Comparison of ENCODE assay signal across 7 mouse cellular contexts in genomic region chr6:134927595-134928095, GRCm38 (mm10). TPM values are rescaled to one million over a fixed set of nuclear protein-coding genes. Genes with fewer than 3 reads are reported as not detected.
DNase-seq lines count a peak whose midpoint lies in the region; ATAC-seq and TF ChIP-seq lines count a peak whose summit lies in the region.

No protein-coding gene starts in this region.

- no peaks in the 10 kb centered on the region for H3K27me3 ChIP-seq in lung, embryonic 14.5 days (ENCODE audit: insufficient read depth, low read length)
- H3K27me3 ChIP-seq in embryonic facial prominence, embryonic 13.5 days = no peaks in the 10 kb centered on the region
- no peaks in the 10 kb centered on the region for H3K27me3 ChIP-seq in intestine, embryonic 15.5 days (replicated peaks)
- no peaks in the 10 kb centered on the region for H3K27me3 ChIP-seq in midbrain, embryonic 15.5 days (replicated peaks)

- peak overlapping the region; percentile 58 for H3K4me3 ChIP-seq in lung, embryonic 14.5 days (ENCODE audit: low read depth, low read length)
- peak overlapping the region; percentile 56 for H3K4me3 ChIP-seq in embryonic facial prominence, embryonic 13.5 days
- peak overlapping the region; percentile 57 for H3K4me3 ChIP-seq in intestine, embryonic 15.5 days (replicated peaks)
- H3K4me3 ChIP-seq in midbrain, embryonic 15.5 days = peak overlapping the region; percentile 75

- peak; percentile 3; the same call in 1 of the 2 replicates for ATAC-seq in lung, embryonic 14.5 days (ENCODE audit: insufficient read depth)
- no peak for ATAC-seq in embryonic facial prominence, embryonic 13.5 days (ENCODE audit: insufficient number of reproducible peaks, insufficient read depth, low FRiP score, low TSS enrichment, low read depth)
- ATAC-seq in intestine, embryonic 15.5 days = peak; percentile 29
- peak; percentile 28 for ATAC-seq in midbrain, embryonic 15.5 days (replicated peaks)

- no peaks in the 10 kb centered on the region for H3K9me3 ChIP-seq in lung, embryonic 14.5 days (ENCODE audit: low read depth, low read length)
- no peaks in the 10 kb centered on the region for H3K9me3 ChIP-seq in embryonic facial prominence, embryonic 13.5 days
- H3K9me3 ChIP-seq in intestine, embryonic 15.5 days = no peaks in the 10 kb centered on the region
- H3K9me3 ChIP-seq in midbrain, embryonic 15.5 days = no peaks in the 10 kb centered on the region

- TF ChIP-seq CTCF in lung, embryonic 14.5 days (IDR thresholded peaks at IDR 0.05; ENCODE audit: low read depth) = no peak

- H3K36me3 ChIP-seq in lung, embryonic 14.5 days (ENCODE audit: insufficient read depth) = peaks cover 8% of the 10 kb centered on the region
- H3K36me3 ChIP-seq in embryonic facial prominence, embryonic 13.5 days = no peaks in the 10 kb centered on the region
- H3K36me3 ChIP-seq in intestine, embryonic 15.5 days = no peaks in the 10 kb centered on the region
- H3K36me3 ChIP-seq in midbrain, embryonic 15.5 days (replicated peaks) = no peaks in the 10 kb centered on the region

- WGBS in lung, embryonic 14.5 days = 1% methylated on average over 13 of the region's 13 CpGs
- 2% methylated on average over 13 of the region's 13 CpGs for WGBS in embryonic facial prominence, embryonic 13.5 days
- WGBS in intestine, embryonic 15.5 days = 1% methylated on average over 13 of the region's 13 CpGs
- WGBS in midbrain, embryonic 15.5 days = 1% methylated on average over 13 of the region's 13 CpGs

- H3K4me1 ChIP-seq in lung, embryonic 14.5 days (ENCODE audit: insufficient read depth) = peaks cover 12% of the 10 kb centered on the region
- peaks cover 49% of the 10 kb centered on the region for H3K4me1 ChIP-seq in embryonic facial prominence, embryonic 13.5 days
- peaks cover 18% of the 10 kb centered on the region for H3K4me1 ChIP-seq in intestine, embryonic 15.5 days (replicated peaks)
- peaks cover 32% of the 10 kb centered on the region for H3K4me1 ChIP-seq in midbrain, embryonic 15.5 days

- DNase-seq in lung, embryonic 14.5 days = peak; percentile 53
- DNase-seq in lung, postnatal 10 days = no peak
- DNase-seq in adrenal gland, postnatal 4 days (ENCODE audit: low spot score in 2 of 2) = no peak
- DNase-seq in urinary bladder, postnatal 36 days (ENCODE audit: low spot score in 2 of 2) = no peak

- peak overlapping the region; percentile 100 for H3K27ac ChIP-seq in lung, embryonic 14.5 days (ENCODE audit: low read depth)
- peak overlapping the region; percentile 100 for H3K27ac ChIP-seq in embryonic facial prominence, embryonic 13.5 days
- peak overlapping the region; percentile 100 for H3K27ac ChIP-seq in intestine, embryonic 15.5 days
- H3K27ac ChIP-seq in midbrain, embryonic 15.5 days = peak overlapping the region; percentile 91

- H3K9ac ChIP-seq in lung, embryonic 14.5 days = peak overlapping the region; percentile 89
- peak overlapping the region; percentile 87 for H3K9ac ChIP-seq in embryonic facial prominence, embryonic 13.5 days
- H3K9ac ChIP-seq in intestine, embryonic 15.5 days = peak overlapping the region; percentile 76
- H3K9ac ChIP-seq in midbrain, embryonic 15.5 days = peak overlapping the region; percentile 50

- H3K4me2 ChIP-seq in lung, embryonic 14.5 days = peak overlapping the region; percentile 97
- H3K4me2 ChIP-seq in embryonic facial prominence, embryonic 13.5 days = peak overlapping the region; percentile 86
- peak overlapping the region; percentile 93 for H3K4me2 ChIP-seq in intestine, embryonic 15.5 days (replicated peaks)
- peak overlapping the region; percentile 91 for H3K4me2 ChIP-seq in midbrain, embryonic 15.5 days

RNA-seq across cellular contexts. Expression of gene Cdkn1b, which starts 7.4 kb away (rescaled TPM):
- polyA plus RNA-seq in lung, embryonic 14.5 days (2014; fragmentation: Nextera tagmentation; extraction: Ambion mirVana) = 12.0 and 13.9 TPM in 2 replicates
- 18.9 and 24.4 TPM in 2 replicates for polyA plus RNA-seq in embryonic facial prominence, embryonic 13.5 days (2015; fragmentation: Nextera tagmentation; extraction: Ambion mirVana)
- 15.3 and 15.9 TPM in 2 replicates for polyA plus RNA-seq in intestine, embryonic 15.5 days (2015; fragmentation: Nextera tagmentation; extraction: Ambion mirVana)
- polyA plus RNA-seq in midbrain, embryonic 15.5 days (2015; fragmentation: Nextera tagmentation; extraction: Ambion mirVana) = 24.4 and 25.3 TPM in 2 replicates
- total RNA-seq in adrenal gland, postnatal 4 days (2021) = 10 to 100 TPM; 53.4 to 53.8 TPM

RNA-seq across cellular contexts. Expression of gene Gpr19, which starts 29.3 kb away (rescaled TPM):
- 9.6 and 10.8 TPM in 2 replicates for polyA plus RNA-seq in lung, embryonic 14.5 days (2014; fragmentation: Nextera tagmentation; extraction: Ambion mirVana)
- polyA plus RNA-seq in embryonic facial prominence, embryonic 13.5 days (2015; fragmentation: Nextera tagmentation; extraction: Ambion mirVana) = 9.1 TPM in 2 replicates
- 10.4 and 10.6 TPM in 2 replicates for polyA plus RNA-seq in intestine, embryonic 15.5 days (2015; fragmentation: Nextera tagmentation; extraction: Ambion mirVana)
- polyA plus RNA-seq in midbrain, embryonic 15.5 days (2015; fragmentation: Nextera tagmentation; extraction: Ambion mirVana) = 40.1 and 44.0 TPM in 2 replicates
- 10 to 100 TPM; 13.6 to 16.4 TPM for total RNA-seq in adrenal gland, postnatal 4 days (2021)

RNA-seq across cellular contexts. Expression of gene Apold1, which starts 53.9 kb away (rescaled TPM):
- polyA plus RNA-seq in lung, embryonic 14.5 days (2014; fragmentation: Nextera tagmentation; extraction: Ambion mirVana) = 0.43 and 0.83 TPM in 2 replicates
- 3.8 and 4.2 TPM in 2 replicates for polyA plus RNA-seq in embryonic facial prominence, embryonic 13.5 days (2015; fragmentation: Nextera tagmentation; extraction: Ambion mirVana)
- polyA plus RNA-seq in intestine, embryonic 15.5 days (2015; fragmentation: Nextera tagmentation; extraction: Ambion mirVana) = 3.5 and 3.6 TPM in 2 replicates
- 3.9 and 4.4 TPM in 2 replicates for polyA plus RNA-seq in midbrain, embryonic 15.5 days (2015; fragmentation: Nextera tagmentation; extraction: Ambion mirVana)
- 1 to 10 TPM; 6.5 to 8.2 TPM for total RNA-seq in adrenal gland, postnatal 4 days (2021)
